ENCODE assay signal across 8 mouse cellular contexts in genomic region chr13:64161548-64161915, GRCm38 (mm10). TPM values are rescaled to one million over a fixed set of nuclear protein-coding genes. Genes with fewer than 3 reads are reported as not detected.
A peak's percentile ranks its signal among the peaks of the same experiment; 100 is the strongest.
DNase-seq lines count a peak whose midpoint lies in the region; ATAC-seq and TF ChIP-seq lines count a peak whose summit lies in the region.

TSS of gene Habp4 (plus strand) at chr13:64161824.

- peak; percentile 98 for DNase-seq in CD8-positive naive resting alpha-beta T cell, adult 2 months (ENCODE audit: low read depth in 2 of 2, low spot score in 2 of 2)
- peak; percentile 94 for DNase-seq in c-Kit-positive CD71-negative TER-119-negative erythroid progenitor cells, embryonic 14.5 days (ENCODE audit: low read depth)
- peak; percentile 96 for DNase-seq in forebrain, embryonic 10.5 days (ENCODE audit: extremely low spot score, low spot score)
- DNase-seq in kidney, postnatal 25 days: peak; percentile 99
- peak; percentile 95 to 96 (median 96) for DNase-seq in liver, embryonic 14.5 days (ENCODE audit: low read depth in 3 of 3, low spot score in 3 of 3)
- peak; percentile 99 for DNase-seq in neural tube, embryonic 11.5 days (ENCODE audit: low spot score)
- DNase-seq in stomach, postnatal 0 days (ENCODE audit: low spot score): peak; percentile 99

- under 1% methylated on average over 29 of the region's 31 CpGs for WGBS in forebrain, embryonic 10.5 days
- under 1% methylated on average over 31 of the region's 31 CpGs for WGBS in heart, embryonic 15.5 days
- WGBS in liver, embryonic 14.5 days (ENCODE audit: insufficient replicate concordance): 0% methylated on average over 29 of the region's 31 CpGs
- 0% methylated on average over 23 of the region's 31 CpGs for WGBS in neural tube, embryonic 11.5 days
- 0% methylated on average over 24 of the region's 31 CpGs for WGBS in stomach, postnatal 0 days

- peak within 1 kb of the TSS; percentile 87 for H3K27ac ChIP-seq in forebrain, embryonic 10.5 days
- H3K27ac ChIP-seq in heart, embryonic 15.5 days: peak within 1 kb of the TSS; percentile 92
- H3K27ac ChIP-seq in liver, embryonic 14.5 days: no peak within 1 kb of the TSS; the same call in 1 of the 2 replicates
- H3K27ac ChIP-seq in neural tube, embryonic 11.5 days (ENCODE audit: low read depth, low read length): peak within 1 kb of the TSS; percentile 84; the same call in 1 of the 2 replicates
- peak within 1 kb of the TSS; percentile 92 for H3K27ac ChIP-seq in stomach, postnatal 0 days (replicated peaks)

- H3K4me1 ChIP-seq in forebrain, embryonic 10.5 days: peaks cover 23% of the 10 kb centered on the region
- peaks cover 17% of the 10 kb centered on the region; the same call in 1 of the 2 replicates for H3K4me1 ChIP-seq in heart, embryonic 15.5 days (replicated peaks)
- peaks cover 5 to 13% of the 10 kb centered on the region in 2 experiments; a peak in 3 of 4 replicates for H3K4me1 ChIP-seq in liver, embryonic 14.5 days (replicated peaks; ENCODE audit: control insufficient read depth in 2 of 2, insufficient read depth in 2 of 2, low read length in 1 of 2)
- no peaks in the 10 kb centered on the region; the same call in 1 of the 2 replicates for H3K4me1 ChIP-seq in neural tube, embryonic 11.5 days (ENCODE audit: control insufficient read depth, insufficient read depth, low read length)
- peaks cover 4% of the 10 kb centered on the region; the same call in 1 of the 2 replicates for H3K4me1 ChIP-seq in stomach, postnatal 0 days (replicated peaks; ENCODE audit: control insufficient read depth, insufficient read depth)

- peaks cover 39% of the 10 kb centered on the region for H3K27me3 ChIP-seq in forebrain, embryonic 10.5 days (ENCODE audit: poor library complexity, severe bottlenecking)
- no peaks in the 10 kb centered on the region for H3K27me3 ChIP-seq in heart, embryonic 15.5 days
- peaks cover 15% of the 10 kb centered on the region for H3K27me3 ChIP-seq in liver, embryonic 14.5 days (ENCODE audit: control insufficient read depth, insufficient read depth, low read length)
- H3K27me3 ChIP-seq in neural tube, embryonic 11.5 days (ENCODE audit: control insufficient read depth, insufficient read depth, low read length): no peaks in the 10 kb centered on the region
- H3K27me3 ChIP-seq in stomach, postnatal 0 days (ENCODE audit: control insufficient read depth, insufficient read depth, low read length): no peaks in the 10 kb centered on the region

- peak within 1 kb of the TSS; percentile 83 for H3K9ac ChIP-seq in heart, embryonic 15.5 days
- H3K9ac ChIP-seq in liver, embryonic 14.5 days (replicated peaks): peak within 1 kb of the TSS; percentile 58
- H3K9ac ChIP-seq in neural tube, embryonic 11.5 days (ENCODE audit: low read length): peak within 1 kb of the TSS; percentile 81
- peak within 1 kb of the TSS; percentile 86 for H3K9ac ChIP-seq in stomach, postnatal 0 days (ENCODE audit: low read length)

- TF ChIP-seq CTCF in liver, embryonic 14.5 days (IDR thresholded peaks at IDR 0.05; ENCODE audit: low read depth): no peak
- no peak for TF ChIP-seq CTCF in stomach, postnatal 0 days (IDR thresholded peaks at IDR 0.05; ENCODE audit: low read depth)

- TF ChIP-seq EP300 in liver, embryonic 14.5 days (IDR thresholded peaks at IDR 0.05; ENCODE audit: low read depth): no peak
- TF ChIP-seq EP300 in stomach, postnatal 0 days (optimal IDR thresholded peaks at IDR 0.05): no peak

- no peaks in the 10 kb centered on the region for H3K9me3 ChIP-seq in forebrain, embryonic 10.5 days
- H3K9me3 ChIP-seq in heart, embryonic 15.5 days (replicated peaks): no peaks in the 10 kb centered on the region
- no peaks in the 10 kb centered on the region for H3K9me3 ChIP-seq in liver, embryonic 14.5 days (ENCODE audit: control insufficient read depth, low read length)
- no peaks in the 10 kb centered on the region for H3K9me3 ChIP-seq in neural tube, embryonic 11.5 days (ENCODE audit: control insufficient read depth, low read length)
- H3K9me3 ChIP-seq in stomach, postnatal 0 days (ENCODE audit: control insufficient read depth, low read length): no peaks in the 10 kb centered on the region

- peak within 1 kb of the TSS; percentile 84 for H3K4me3 ChIP-seq in forebrain, embryonic 10.5 days
- H3K4me3 ChIP-seq in heart, embryonic 15.5 days: peak within 1 kb of the TSS; percentile 75
- peak within 1 kb of the TSS; percentile 58 to 67 for H3K4me3 ChIP-seq in liver, embryonic 14.5 days (ENCODE audit: insufficient read depth in 1 of 2, low read depth in 2 of 2, low read length in 2 of 2)
- peak within 1 kb of the TSS; percentile 78 for H3K4me3 ChIP-seq in neural tube, embryonic 11.5 days (ENCODE audit: low read depth, low read length)
- H3K4me3 ChIP-seq in stomach, postnatal 0 days (ENCODE audit: low read depth, low read length): peak within 1 kb of the TSS; percentile 81

- no peaks in the 10 kb centered on the region for H3K36me3 ChIP-seq in forebrain, embryonic 10.5 days (replicated peaks)
- no peaks in the 10 kb centered on the region for H3K36me3 ChIP-seq in heart, embryonic 15.5 days
- no peaks in the 10 kb centered on the region for H3K36me3 ChIP-seq in liver, embryonic 14.5 days (replicated peaks; ENCODE audit: control insufficient read depth, insufficient read depth, low read depth)
- no peaks in the 10 kb centered on the region for H3K36me3 ChIP-seq in neural tube, embryonic 11.5 days (ENCODE audit: control insufficient read depth, insufficient read depth, low read length)
- H3K36me3 ChIP-seq in stomach, postnatal 0 days (ENCODE audit: control insufficient read depth, insufficient read depth, low read length): no peaks in the 10 kb centered on the region

- ATAC-seq in heart, embryonic 15.5 days (replicated peaks; ENCODE audit: insufficient number of reproducible peaks, insufficient read depth, low FRiP score, low read depth): peak; percentile 100
- peak; percentile 98 for ATAC-seq in liver, embryonic 14.5 days (ENCODE audit: insufficient read depth)
- ATAC-seq in neural tube, embryonic 11.5 days (ENCODE audit: insufficient read depth, low FRiP score, low TSS enrichment): peak; percentile 97
- peak; percentile 100 for ATAC-seq in stomach, postnatal 0 days (ENCODE audit: low FRiP score, low TSS enrichment)

- H3K4me2 ChIP-seq in heart, embryonic 15.5 days: peak within 1 kb of the TSS; percentile 89
- H3K4me2 ChIP-seq in liver, embryonic 14.5 days (ENCODE audit: low read depth): peak within 1 kb of the TSS; percentile 98
- H3K4me2 ChIP-seq in neural tube, embryonic 11.5 days (ENCODE audit: low read depth): peak within 1 kb of the TSS; percentile 97
- H3K4me2 ChIP-seq in stomach, postnatal 0 days (replicated peaks; ENCODE audit: low read depth): peak within 1 kb of the TSS; percentile 96

RNA-seq across cellular contexts. Expression of gene Habp4, which starts in this region (rescaled TPM):
- polyA plus RNA-seq in forebrain, embryonic 10.5 days (2016; fragmentation: Nextera tagmentation; extraction: Ambion mirVana): 13.7 and 16.3 TPM in 2 replicates
- polyA plus RNA-seq in heart, embryonic 15.5 days (2015; fragmentation: Nextera tagmentation; extraction: Ambion mirVana): 49.1 and 55.9 TPM in 2 replicates
- 6.4 and 10.3 TPM in 2 replicates for polyA plus RNA-seq in liver, embryonic 14.5 days (2012; rRNA removed)
- polyA plus RNA-seq in liver, embryonic 14.5 days (2014; fragmentation: Nextera tagmentation; extraction: Ambion mirVana): 7.7 and 9.7 TPM in 2 replicates
- 33.4 and 36.6 TPM in 2 replicates for polyA plus RNA-seq in neural tube, embryonic 11.5 days (2014; fragmentation: Nextera tagmentation; extraction: Ambion mirVana)
- polyA plus RNA-seq in stomach, postnatal 0 days (2015; fragmentation: Nextera tagmentation; extraction: Ambion mirVana): 11.9 and 13.2 TPM in 2 replicates
